Mouse (Mus musculus) intestine, embryonic 16.5 days (tissue): ENCODE results near the gene March8. TPM values are rescaled to one million over a fixed set of nuclear protein-coding genes. Genes with fewer than 3 reads are reported as not detected.

Experiments used
- ATAC-seq: fragments of 200-750 bp; cut with Nextera tagmentation; 2 replicates; pipeline ENCODE4 v1.8.0; 2017; ENCODE audit warnings: moderate TSS enrichment, moderate library complexity
- H3K27ac ChIP-seq: fragments of 300-500 bp; sonication (generic); 2 replicates; pipeline ENCODE4 v1.5.1; 2014; ENCODE audit warnings: mild to moderate bottlenecking, low read length
- H3K27me3 ChIP-seq: fragments of 300-500 bp; sonication (generic); replicated peaks from 2 replicates; pipeline ENCODE4 v1.6.1; 2014; ENCODE audit warnings: low read length, control low read depth, mixed read lengths; ENCODE audit not compliant: control insufficient read depth, insufficient read depth
- H3K36me3 ChIP-seq: fragments of 300-500 bp; sonication (generic); 2 replicates; pipeline ENCODE4 v1.6.1; 2014; ENCODE audit warnings: low read length, control low read depth; ENCODE audit not compliant: control insufficient read depth, insufficient read depth
- H3K4me1 ChIP-seq: fragments of 300-500 bp; sonication (generic); 2 replicates; pipeline ENCODE4 v1.6.1; 2014; ENCODE audit warnings: low read length, control low read depth, mixed read lengths; ENCODE audit not compliant: control insufficient read depth, insufficient read depth
- H3K4me2 ChIP-seq: fragments of 300-500 bp; sonication (generic); 2 replicates; pipeline ENCODE4 v1.6.1; 2014; ENCODE audit warnings: low read depth, low read length, control low read depth
- H3K4me3 ChIP-seq: fragments of 300-500 bp; sonication (generic); 2 replicates; pipeline ENCODE4 v1.5.1; 2014; ENCODE audit warnings: mild to moderate bottlenecking, low read length
- H3K9ac ChIP-seq: fragments of 300-500 bp; sonication (generic); 2 replicates; pipeline ENCODE4 v1.6.1; 2014; ENCODE audit warnings: low read depth, low read length
- H3K9me3 ChIP-seq: fragments of 300-500 bp; sonication (generic); 2 replicates; pipeline ENCODE4 v1.6.1; 2016; ENCODE audit warnings: low read length, control low read depth; ENCODE audit not compliant: control insufficient read depth
- WGBS: fragments of 180-500 bp; shearing (Covaris S2); extraction: QIAGEN DNeasy Blood & Tissue Kit; methylation state at CpG from one replicate; pipeline ENCODE4 v1.1.7; 2014; 5-methylcytosine and 5-hydroxymethylcytosine counted together
- polyA plus RNA-seq: library from polyadenylated mRNA; unstranded; fragments of >200 nt; fragmentation: Nextera tagmentation; extraction: Ambion mirVana; gene quantifications from 2 replicates; pipeline ENCODE4 v1.2.1, GENCODE M21; 2015

March8 gene
- polyA plus RNA-seq, 1 experiment from 2014 or later = 29.9 TPM

DNA sequence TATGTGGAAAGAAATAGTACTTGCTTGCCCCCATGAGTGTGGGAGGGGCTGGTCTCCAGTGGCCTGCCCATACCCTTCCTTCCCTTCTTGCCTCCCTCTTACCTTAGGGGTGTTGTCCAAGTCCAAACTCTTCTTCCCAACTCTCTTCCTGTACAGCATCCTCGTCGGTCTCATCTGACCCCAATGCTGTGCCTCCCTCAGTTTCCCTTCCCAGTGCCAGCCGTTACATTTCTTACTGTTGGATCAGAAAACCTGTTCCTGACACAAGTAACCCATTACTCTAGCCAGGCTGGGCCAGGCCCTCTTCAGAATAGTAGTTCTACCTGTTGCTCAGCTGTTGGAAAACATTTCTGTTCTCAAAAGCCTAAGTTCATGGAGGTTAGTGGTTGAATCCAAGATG, 64.6 kb downstream of the March8 start:
- no peaks in the 10 kb centered on the region for H3K4me1 ChIP-seq
- no peak overlapping the region for H3K27ac ChIP-seq
- no peak overlapping the region for H3K4me2 ChIP-seq
- no peak overlapping the region for H3K4me3 ChIP-seq
- 97% methylated on average over 3 of the region's 3 CpGs for WGBS
- ATAC-seq = no peak
- peaks cover 2% of the 10 kb centered on the region for H3K36me3 ChIP-seq
- no peaks in the 10 kb centered on the region for H3K27me3 ChIP-seq
- no peak overlapping the region for H3K9ac ChIP-seq
- H3K9me3 ChIP-seq = no peaks in the 10 kb centered on the region

- Histone ChIP-seq H3K9ac (no peak overlapping the region), H3K36me3 (peaks cover 2% of the 10 kb centered on the region), H3K4me3 (no peak overlapping the region), H3K27me3 (no peaks in the 10 kb centered on the region), H3K9me3 (no peaks in the 10 kb centered on the region), H3K4me2 (no peak overlapping the region), H3K4me1 (no peaks in the 10 kb centered on the region), H3K27ac (no peak overlapping the region)
- ATAC-seq = no peak
- 82% methylated on average over 9 of the region's 9 CpGs for WGBS
Measured at GRCm38 (mm10) chr6:116405243-116405642, 67.4 kb downstream of the March8 start.

GRCm38 (mm10) chr6:116405715-116406114, 67.9 kb downstream of the March8 start:
- Histone ChIP-seq H3K9me3 (no peaks in the 10 kb centered on the region), H3K4me2 (no peak overlapping the region), H3K9ac (no peak overlapping the region), H3K27ac (no peak overlapping the region), H3K4me1 (no peaks in the 10 kb centered on the region), H3K27me3 (no peaks in the 10 kb centered on the region), H3K4me3 (no peak overlapping the region), H3K36me3 (peaks cover 5% of the 10 kb centered on the region)
- 87% methylated on average over 5 of the region's 5 CpGs for WGBS
- ATAC-seq = no peak

DNA sequence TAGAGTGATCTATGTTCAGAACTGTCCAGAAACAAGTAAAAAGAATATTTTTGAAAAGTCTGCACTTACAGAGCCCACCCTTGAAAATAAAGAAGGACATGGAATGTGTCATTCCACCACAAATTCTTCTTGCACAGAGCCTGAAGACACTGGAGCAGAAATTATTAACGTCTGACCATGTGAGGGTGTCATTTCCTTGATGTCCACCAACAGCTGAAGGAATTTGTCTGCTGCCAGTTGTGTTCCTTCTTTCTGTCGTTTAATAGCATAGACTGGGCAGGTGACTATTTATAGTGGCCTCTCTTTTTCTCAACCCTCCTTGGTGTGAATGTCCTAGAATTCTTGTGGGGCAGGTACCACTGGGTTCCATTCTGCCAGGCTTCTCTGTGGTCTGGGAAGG, 68.3 kb downstream of the March8 start:
- H3K4me1 ChIP-seq = no peaks in the 10 kb centered on the region
- H3K36me3 ChIP-seq = peaks cover 5% of the 10 kb centered on the region
- no peak for ATAC-seq

DNA sequence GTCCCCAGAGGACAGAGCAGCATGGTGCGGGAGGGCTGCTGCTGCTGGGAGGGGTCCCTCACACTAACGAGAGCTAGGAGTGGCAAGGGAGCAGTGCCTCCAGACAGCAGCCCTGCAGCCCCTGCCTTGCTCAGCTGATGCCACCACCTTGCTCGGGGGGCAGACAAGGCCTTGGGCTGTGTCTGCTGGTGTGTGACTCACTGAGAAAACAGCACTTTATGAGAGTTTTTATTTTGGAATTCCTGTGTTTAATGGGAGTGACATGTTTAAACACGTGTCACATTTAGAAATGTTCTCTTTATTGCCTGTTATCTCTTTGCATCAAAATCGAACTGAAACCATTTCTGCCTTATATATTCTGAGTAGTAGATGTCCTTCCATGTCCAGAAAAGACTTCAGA, 68.9 kb downstream of the March8 start:
- Histone ChIP-seq H3K4me1 (no peaks in the 10 kb centered on the region), H3K4me2 (no peak overlapping the region), H3K27ac (no peak overlapping the region), H3K36me3 (peaks cover 5% of the 10 kb centered on the region), H3K4me3 (no peak overlapping the region), H3K9me3 (no peaks in the 10 kb centered on the region), H3K27me3 (no peaks in the 10 kb centered on the region), H3K9ac (no peak overlapping the region)
- WGBS = 56% methylated on average over 5 of the region's 5 CpGs
- no peak for ATAC-seq

More for the DNA sequence above, 68.3 kb downstream of the March8 start:
- WGBS = 72% methylated on average over 2 of the region's 2 CpGs
- H3K27me3 ChIP-seq = no peaks in the 10 kb centered on the region
- H3K9ac ChIP-seq = no peak overlapping the region
- no peak overlapping the region for H3K4me3 ChIP-seq
- no peak overlapping the region for H3K4me2 ChIP-seq
- H3K27ac ChIP-seq = no peak overlapping the region
- no peaks in the 10 kb centered on the region for H3K9me3 ChIP-seq

GRCm38 (mm10) chr6:116407216-116407615, 69.4 kb downstream of the March8 start:
- H3K4me1 ChIP-seq = no peaks in the 10 kb centered on the region
- H3K27me3 ChIP-seq = no peaks in the 10 kb centered on the region
- H3K4me3 ChIP-seq = no peak overlapping the region
- WGBS = 94% methylated on average over 4 of the region's 4 CpGs
- H3K4me2 ChIP-seq = no peak overlapping the region
- H3K36me3 ChIP-seq = peaks cover 5% of the 10 kb centered on the region; the same call in 1 of the 2 replicates
- H3K9me3 ChIP-seq = no peaks in the 10 kb centered on the region
- H3K9ac ChIP-seq = no peak overlapping the region
- no peak overlapping the region for H3K27ac ChIP-seq
- no peak for ATAC-seq

DNA sequence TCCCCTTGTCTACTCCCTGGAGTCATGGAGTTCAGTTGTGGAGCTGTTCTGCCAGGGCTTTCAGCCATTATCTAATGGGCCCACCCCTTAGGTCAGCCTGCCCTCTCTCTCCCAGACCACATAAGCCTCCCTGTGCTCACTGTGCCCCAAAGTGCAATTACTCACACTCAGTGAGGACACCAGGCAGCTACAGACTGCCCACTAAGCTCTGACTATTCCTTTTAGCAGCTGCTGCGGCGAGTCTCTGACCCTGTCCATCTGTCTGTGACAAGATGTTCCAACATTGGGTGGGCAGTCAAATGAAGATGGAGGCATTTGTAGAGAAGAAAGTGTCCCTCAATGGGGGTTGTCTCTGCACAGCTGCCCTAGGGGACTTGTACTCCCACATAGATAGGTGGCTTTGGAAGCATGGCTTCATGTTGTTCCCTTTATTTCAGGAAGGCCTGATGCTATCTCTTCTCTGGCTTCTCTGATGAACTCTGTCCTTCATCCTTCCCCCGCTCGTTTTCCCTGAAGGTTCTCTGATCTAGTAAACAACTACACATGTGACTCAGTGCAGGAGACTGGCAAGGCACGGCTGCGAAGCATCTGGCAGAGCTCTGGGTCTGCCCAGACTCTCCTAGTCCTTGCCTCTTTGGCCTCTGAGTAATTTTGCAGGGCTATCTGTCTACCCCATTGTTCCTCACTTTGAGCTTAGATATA, 70.3 kb downstream of the March8 start:
- H3K27me3 ChIP-seq = no peaks in the 10 kb centered on the region
- peaks cover 5% of the 10 kb centered on the region; the same call in 1 of the 2 replicates for H3K36me3 ChIP-seq
- H3K9ac ChIP-seq = no peak overlapping the region
- H3K27ac ChIP-seq = no peak overlapping the region
- no peak overlapping the region for H3K4me2 ChIP-seq
- 73% methylated on average over 6 of the region's 6 CpGs for WGBS
- H3K9me3 ChIP-seq = no peaks in the 10 kb centered on the region
- ATAC-seq = no peak
- H3K4me3 ChIP-seq = no peak overlapping the region
- H3K4me1 ChIP-seq = no peaks in the 10 kb centered on the region

- 96% methylated on average over 10 of the region's 10 CpGs for whole genome bisulfite sequencing
Measured at GRCm38 (mm10) chr6:116410436-116410835, 72.6 kb downstream of the March8 start.

GRCm38 (mm10) chr6:116411716-116412115, 73.9 kb downstream of the March8 start:
- no peak overlapping the region for H3K27ac ChIP-seq
- no peaks in the 10 kb centered on the region for H3K27me3 ChIP-seq
- no peak for ATAC-seq
- no peak overlapping the region for H3K9ac ChIP-seq
- H3K4me1 ChIP-seq = no peaks in the 10 kb centered on the region
- 85% methylated on average over 3 of the region's 3 CpGs for WGBS
- no peak overlapping the region for H3K4me2 ChIP-seq
- 0 out of 2 replicates have a peak, but pooled peaks cover 3% of the 10 kb centered on the region for H3K36me3 ChIP-seq
- no peak overlapping the region for H3K4me3 ChIP-seq
- no peaks in the 10 kb centered on the region for H3K9me3 ChIP-seq

More at GRCm38 (mm10) chr6:116410436-116410835, 72.6 kb downstream of the March8 start:
- Histone ChIP-seq H3K4me3 (no peak overlapping the region), H3K9me3 (no peaks in the 10 kb centered on the region), H3K27ac (no peak overlapping the region), H3K27me3 (no peaks in the 10 kb centered on the region), H3K4me2 (no peak overlapping the region), H3K9ac (no peak overlapping the region), H3K4me1 (no peaks in the 10 kb centered on the region), H3K36me3 (peaks cover 5% of the 10 kb centered on the region; the same call in 1 of the 2 replicates)
- no peak for ATAC-seq
